Comparison of ENCODE assay signal across 8 mouse cellular contexts in genomic region chr4:150488767-150489166, GRCm38 (mm10).
DNase-seq lines count a peak whose midpoint lies in the region; ATAC-seq lines count a peak whose summit lies in the region.

No protein-coding gene starts in this region.

- H3K4me2 ChIP-seq in heart, embryonic 11.5 days = peak overlapping the region; percentile 64

- WGBS in heart, embryonic 11.5 days (ENCODE audit: insufficient replicate concordance) = 60% methylated on average over 4 of the region's 4 CpGs
- 86% methylated on average over 4 of the region's 4 CpGs for WGBS in forebrain, embryonic 10.5 days
- WGBS in limb, embryonic 10.5 days = 75% methylated on average over 4 of the region's 4 CpGs

- peak overlapping the region; percentile 40 for H3K9ac ChIP-seq in heart, embryonic 11.5 days (ENCODE audit: low read depth, low read length)

- no peaks in the 10 kb centered on the region for H3K27me3 ChIP-seq in heart, embryonic 11.5 days (ENCODE audit: control insufficient read depth, insufficient read depth, low read length)
- no peaks in the 10 kb centered on the region for H3K27me3 ChIP-seq in forebrain, embryonic 10.5 days (ENCODE audit: poor library complexity, severe bottlenecking)
- H3K27me3 ChIP-seq in limb, embryonic 10.5 days (ENCODE audit: low read depth, poor library complexity, severe bottlenecking) = no peaks in the 10 kb centered on the region

- H3K36me3 ChIP-seq in heart, embryonic 11.5 days (ENCODE audit: control insufficient read depth, insufficient read depth, low read length) = no peaks in the 10 kb centered on the region
- H3K36me3 ChIP-seq in forebrain, embryonic 10.5 days (replicated peaks) = peaks cover 32% of the 10 kb centered on the region
- H3K36me3 ChIP-seq in limb, embryonic 10.5 days = peaks cover 39% of the 10 kb centered on the region

- H3K9me3 ChIP-seq in heart, embryonic 11.5 days (replicated peaks; ENCODE audit: control insufficient read depth, low read length) = no peaks in the 10 kb centered on the region
- no peaks in the 10 kb centered on the region for H3K9me3 ChIP-seq in forebrain, embryonic 10.5 days
- H3K9me3 ChIP-seq in limb, embryonic 10.5 days (replicated peaks) = no peaks in the 10 kb centered on the region

- peak overlapping the region; percentile 27 for H3K4me3 ChIP-seq in heart, embryonic 11.5 days (ENCODE audit: low read depth, low read length)
- H3K4me3 ChIP-seq in forebrain, embryonic 10.5 days = no peak overlapping the region
- H3K4me3 ChIP-seq in limb, embryonic 10.5 days = peak overlapping the region; percentile 32

- no peak for DNase-seq in heart, adult 8-10 months (ENCODE audit: low spot score)
- DNase-seq in B cell, adult 2 months = peak; percentile 42 to 45
- no peak for DNase-seq in forebrain, embryonic 10.5 days (ENCODE audit: extremely low spot score, low spot score)
- DNase-seq in limb, embryonic 10.5 days (ENCODE audit: low spot score) = no peak
- peak; percentile 16 for DNase-seq in retina, embryonic 14.5 days (ENCODE audit: low spot score)
- no peak for DNase-seq in urinary bladder, postnatal 4 days (ENCODE audit: low spot score in 2 of 2)

- H3K4me1 ChIP-seq in heart, embryonic 11.5 days (ENCODE audit: control insufficient read depth, insufficient read depth, low read length) = peaks cover 32% of the 10 kb centered on the region
- H3K4me1 ChIP-seq in forebrain, embryonic 10.5 days = peaks cover 32% of the 10 kb centered on the region
- peaks cover 30% of the 10 kb centered on the region for H3K4me1 ChIP-seq in limb, embryonic 10.5 days

- H3K27ac ChIP-seq in heart, embryonic 11.5 days (ENCODE audit: low read depth, low read length) = peak overlapping the region; percentile 76
- H3K27ac ChIP-seq in forebrain, embryonic 10.5 days = peak overlapping the region; percentile 67
- peak overlapping the region; percentile 58; the same call in 1 of the 2 replicates for H3K27ac ChIP-seq in limb, embryonic 10.5 days

- ATAC-seq in heart, embryonic 11.5 days (replicated peaks; ENCODE audit: insufficient number of reproducible peaks, low FRiP score, low TSS enrichment) = no peak
- ATAC-seq in megakaryocyte, adult 5-6 weeks (ENCODE audit: poor library complexity, severe bottlenecking) = no peak

Comparison
In these comparisons a context has a peak if more than half of its experiments do, and no peak if none do; other contexts are left out.
1. DNase-seq: peak in B cell, adult 2 months (2 of 2) and retina, embryonic 14.5 days (single experiment); none in heart, adult 8-10 months (single experiment), forebrain, embryonic 10.5 days (single experiment), limb, embryonic 10.5 days (single experiment) and urinary bladder, postnatal 4 days (0 of 2).
2. Peak in every context shown above with its lines, with median percentiles within 50 percentile points of each other: H3K27ac ChIP-seq.